Mouse (Mus musculus) adrenal gland, postnatal 36 days (tissue): ENCODE data around the gene Mamdc2. TPM values are rescaled to one million over a fixed set of nuclear protein-coding genes. Genes with fewer than 3 reads are reported as not detected.

ENCODE experiments used
- DNase-seq, 2 experiments: peaks; one replicate each; pipeline ENCODE4 v3.0.0; 2021; ENCODE audit warnings: mixed read lengths in 1 of 2
- total RNA-seq, 2 experiments: library from RNA; stranded (reverse); gene quantifications; 2 replicates each; pipeline ENCODE4 v1.2.3; 2021

Mamdc2 gene
- total RNA-seq, 2 experiments from 2014 or later = 1.6 to 1.8 TPM

- DNase-seq = no peak
Observed at GRCm38 (mm10) chr19:23434433-23434832, 13.8 kb downstream of the Mamdc2 start.

GRCm38 (mm10) chr19:23417668-23418067 is 30.6 kb downstream of the Mamdc2 start:
- DNase-seq = no peak

GRCm38 (mm10) chr19:23410800-23411199 is 37.4 kb downstream of the Mamdc2 start:
- no peak for DNase-seq

- no peak for DNase-seq
Observed at GRCm38 (mm10) chr19:23410328-23410727, 37.9 kb downstream of the Mamdc2 start.

- no peak for DNase-seq
Observed at GRCm38 (mm10) chr19:23401469-23402135, 46.6 kb downstream of the Mamdc2 start.

- peak in 1 of 2 experiments; percentile 10 for DNase-seq
Observed at GRCm38 (mm10) chr19:23400485-23400884, 47.8 kb downstream of the Mamdc2 start.

- no peak for DNase-seq
Observed at GRCm38 (mm10) chr19:23395956-23396355, 52.3 kb downstream of the Mamdc2 start.

GRCm38 (mm10) chr19:23394597-23394996 is 53.6 kb downstream of the Mamdc2 start:
- DNase-seq = no peak

- no peak for DNase-seq
Observed at GRCm38 (mm10) chr19:23388862-23389272, 59.4 kb downstream of the Mamdc2 start.

GRCm38 (mm10) chr19:23388083-23388861 is 60.0 kb downstream of the Mamdc2 start:
- no peak for DNase-seq

- no peak for DNase-seq
Observed at GRCm38 (mm10) chr19:23382396-23382795, 65.8 kb downstream of the Mamdc2 start.

GRCm38 (mm10) chr19:23380968-23381367 is 67.3 kb downstream of the Mamdc2 start:
- no peak for DNase-seq

- DNase-seq = no peak
Observed at GRCm38 (mm10) chr19:23379752-23380504, 68.3 kb downstream of the Mamdc2 start.

GRCm38 (mm10) chr19:23376536-23377201 is 71.6 kb downstream of the Mamdc2 start:
- no peak for DNase-seq

- peak; percentile 33 to 36 for DNase-seq
Observed at GRCm38 (mm10) chr19:23374941-23375656, 73.1 kb downstream of the Mamdc2 start.

GRCm38 (mm10) chr19:23373728-23374127 is 74.5 kb downstream of the Mamdc2 start:
- no peak for DNase-seq

GRCm38 (mm10) chr19:23373287-23373686 is 75.0 kb downstream of the Mamdc2 start:
- peak; percentile 44 to 69 for DNase-seq

GRCm38 (mm10) chr19:23369275-23369674 is 79.0 kb downstream of the Mamdc2 start:
- no peak for DNase-seq

GRCm38 (mm10) chr19:23362006-23362405 is 86.2 kb downstream of the Mamdc2 start:
- no peak for DNase-seq

- DNase-seq = no peak
Observed at GRCm38 (mm10) chr19:23361124-23361523, 87.1 kb downstream of the Mamdc2 start.

- no peak for DNase-seq
Observed at GRCm38 (mm10) chr19:23360536-23360935, 87.7 kb downstream of the Mamdc2 start.

GRCm38 (mm10) chr19:23357253-23357652 is 91.0 kb downstream of the Mamdc2 start:
- DNase-seq = no peak
